Mouse (Mus musculus) retina, embryonic 14.5 days (tissue): ENCODE results near the gene Rgs9bp.
"Not testable (repeated sequence)": the region's sequence is repeated elsewhere in the genome, so short reads cannot be mapped to it uniquely, and the experiment has no call there.

Experiments
- DNase-seq: peaks from one replicate; pipeline ENCODE4 v3.0.0-alpha.2; 2015; ENCODE audit warnings: low spot score

The Rgs9bp gene

GRCm38 (mm10) chr7:35583476-35584025 lies 1.8 kb downstream of the Rgs9bp start:
- peak; percentile 25 for DNase-seq

- DNase-seq = peak; percentile 35
These were observed 2.7 kb downstream of the Rgs9bp start for GRCm38 (mm10) chr7:35582719-35583118.

- peak; percentile 75 for DNase-seq
These were observed 5.5 kb downstream of the Rgs9bp start for GRCm38 (mm10) chr7:35579849-35580248.

GRCm38 (mm10) chr7:35570883-35571282 lies 14.5 kb downstream of the Rgs9bp start:
- not testable (repeated sequence) for DNase-seq

GRCm38 (mm10) chr7:35569724-35570123 lies 15.7 kb downstream of the Rgs9bp start:
- DNase-seq = not testable (repeated sequence)

- not testable (repeated sequence) for DNase-seq
These were observed 19.4 kb downstream of the Rgs9bp start for GRCm38 (mm10) chr7:35565965-35566364.

GRCm38 (mm10) chr7:35564872-35565271 lies 20.5 kb downstream of the Rgs9bp start:
- DNase-seq = not testable (repeated sequence)

- no peak for DNase-seq
These were observed 21.1 kb downstream of the Rgs9bp start for GRCm38 (mm10) chr7:35564067-35564865.

GRCm38 (mm10) chr7:35563071-35563470 lies 22.3 kb downstream of the Rgs9bp start:
- DNase-seq = no peak

- DNase-seq = no peak
These were observed 25.5 kb downstream of the Rgs9bp start for GRCm38 (mm10) chr7:35559838-35560237.

GRCm38 (mm10) chr7:35558681-35559080 lies 26.7 kb downstream of the Rgs9bp start:
- no peak for DNase-seq

- DNase-seq = no peak
These were observed 27.8 kb downstream of the Rgs9bp start for GRCm38 (mm10) chr7:35557577-35557976.

GRCm38 (mm10) chr7:35556905-35557304 lies 28.5 kb downstream of the Rgs9bp start:
- DNase-seq = no peak

- no peak for DNase-seq
These were observed 29.2 kb downstream of the Rgs9bp start, which contains the start of gene Nudt19 for GRCm38 (mm10) chr7:35556205-35556603. Gene Nudt19 (minus strand): TSS chr7:35556304.

- DNase-seq = peak; percentile 90
These were observed 29.9 kb downstream of the Rgs9bp start for GRCm38 (mm10) chr7:35555224-35556204.

GRCm38 (mm10) chr7:35554605-35555175 lies 30.7 kb downstream of the Rgs9bp start:
- DNase-seq = peak; percentile 49

- DNase-seq = peak; percentile 48
These were observed 31.4 kb downstream of the Rgs9bp start for GRCm38 (mm10) chr7:35553751-35554604.

- DNase-seq = peak; percentile 83
These were observed 39.5 kb downstream of the Rgs9bp start for GRCm38 (mm10) chr7:35545881-35546280.

- DNase-seq = no peak
These were observed 47.8 kb downstream of the Rgs9bp start, which contains the start of gene Tdrd12 for GRCm38 (mm10) chr7:35537562-35537961. Gene Tdrd12 (minus strand): TSS chr7:35537745.

- DNase-seq = no peak
These were observed 49.5 kb downstream of the Rgs9bp start for GRCm38 (mm10) chr7:35535750-35536512.
